Comparison of ENCODE assay signal across 23 mouse cellular contexts in genomic region chr5:105572876-105573275, GRCm38 (mm10). TPM values are rescaled to one million over a fixed set of nuclear protein-coding genes. Genes with fewer than 3 reads are reported as not detected.
DNase-seq lines count a peak whose midpoint lies in the region; ATAC-seq lines count a peak whose summit lies in the region.
"Had no signal": no experiment of that assay in that cellular context is flagged by ENCODE, and none has a peak within 500 bp of the region (broad histone marks: within the 10 kb centered on the region; RNA-seq: fewer than 3 reads in every experiment).

No protein-coding gene starts in this region.

- no peak for ATAC-seq in liver, embryonic 15.5 days (ENCODE audit: insufficient read depth)
- ATAC-seq in liver, embryonic 11.5 days (replicated peaks; ENCODE audit: low FRiP score): no peak
- ATAC-seq: forebrain, embryonic 14.5 days; hindbrain, embryonic 16.5 days; inflammation-experienced regulatory T-cells, adult 6 months had no signal

- H3K9ac ChIP-seq in liver, embryonic 15.5 days: no peak overlapping the region
- H3K9ac ChIP-seq in liver, embryonic 11.5 days (ENCODE audit: low read depth, low read length): no peak overlapping the region
- H3K9ac ChIP-seq: embryonic facial prominence, embryonic 12.5 days; hindbrain, embryonic 12.5 days had no signal

- no peaks in the 10 kb centered on the region for H3K9me3 ChIP-seq in liver, embryonic 15.5 days (replicated peaks)
- H3K9me3 ChIP-seq in liver, embryonic 11.5 days (ENCODE audit: control insufficient read depth, low read length): no peaks in the 10 kb centered on the region
- H3K9me3 ChIP-seq: embryonic facial prominence, embryonic 12.5 days; forebrain, embryonic 10.5 days; heart, embryonic 10.5 days; hindbrain, embryonic 12.5 days had no signal

- H3K4me3 ChIP-seq in liver, embryonic 15.5 days (replicated peaks): no peak overlapping the region
- H3K4me3 ChIP-seq in liver, embryonic 11.5 days (ENCODE audit: low read depth, low read length): no peak overlapping the region
- H3K4me3 ChIP-seq: embryonic facial prominence, embryonic 12.5 days; forebrain, embryonic 10.5 days; heart, embryonic 10.5 days; hindbrain, embryonic 12.5 days had no signal

- no peaks in the 10 kb centered on the region for H3K27me3 ChIP-seq in liver, embryonic 15.5 days
- no peaks in the 10 kb centered on the region for H3K27me3 ChIP-seq in liver, embryonic 11.5 days (replicated peaks; ENCODE audit: control insufficient read depth, insufficient read depth, low read length)
- H3K27me3 ChIP-seq: CH12.LX; embryonic facial prominence, embryonic 12.5 days; hindbrain, embryonic 12.5 days had no signal

- WGBS in liver, embryonic 15.5 days (ENCODE audit: insufficient replicate concordance): 85% methylated on average over 7 of the region's 7 CpGs
- 76% methylated on average over 7 of the region's 7 CpGs for WGBS in liver, embryonic 11.5 days

- no peaks in the 10 kb centered on the region; the same call in 1 of the 2 replicates for H3K36me3 ChIP-seq in liver, embryonic 15.5 days (replicated peaks)
- H3K36me3 ChIP-seq in liver, embryonic 11.5 days (ENCODE audit: control insufficient read depth, insufficient read depth, low read length): no peaks in the 10 kb centered on the region
- H3K36me3 ChIP-seq: embryonic facial prominence, embryonic 12.5 days; hindbrain, embryonic 12.5 days had no signal

- H3K4me1 ChIP-seq in liver, embryonic 15.5 days (replicated peaks): peaks cover 59% of the 10 kb centered on the region
- peaks cover 28% of the 10 kb centered on the region for H3K4me1 ChIP-seq in liver, embryonic 11.5 days (replicated peaks; ENCODE audit: control insufficient read depth, insufficient read depth, low read length)

- DNase-seq in gastrocnemius, adult 18-20 months (ENCODE audit: low spot score): peak; percentile 24
- no peak for DNase-seq in gastrocnemius, postnatal 10 days
- no peak for DNase-seq in liver, embryonic 11.5 days (ENCODE audit: low spot score)
- peak; percentile 70 for DNase-seq in NIH3T3 (ENCODE audit: low read depth)
- peak; percentile 48 for DNase-seq in skeletal muscle tissue, adult 2 months (ENCODE audit: low read depth, low spot score)
- no peak for DNase-seq in heart, adult 18-20 months
- DNase-seq: adrenal gland, adult 8-10 months; adrenal gland, postnatal 36 days; cerebellum, adult 2 months; cerebellum, postnatal 10 days; embryo, embryonic 11 days; gastrocnemius, postnatal 14 days; heart, postnatal 10 days; heart, postnatal 4 days had no signal

- H3K27ac ChIP-seq in liver, embryonic 15.5 days (replicated peaks): 0 out of 2 replicates have a peak overlapping the region, but pooled peaks have one; percentile 5
- no peak overlapping the region for H3K27ac ChIP-seq in liver, embryonic 11.5 days (ENCODE audit: low read depth, low read length)
- H3K27ac ChIP-seq: embryonic facial prominence, embryonic 12.5 days; forebrain, embryonic 10.5 days; heart, embryonic 10.5 days; hindbrain, embryonic 12.5 days had no signal

- no peak overlapping the region for H3K4me2 ChIP-seq in liver, embryonic 15.5 days
- no peak overlapping the region for H3K4me2 ChIP-seq in liver, embryonic 11.5 days
- H3K4me2 ChIP-seq: embryonic facial prominence, embryonic 12.5 days; hindbrain, embryonic 12.5 days had no signal

RNA-seq across cellular contexts. Expression of gene Lrrc8c, which starts 53.7 kb away (rescaled TPM):
- 10 to 100 TPM in 1 of 2 experiments, 1 to 10 TPM in 1; 9.3 to 10.6 TPM for total RNA-seq in gastrocnemius, adult 18-20 months (2021)
- total RNA-seq in gastrocnemius, postnatal 10 days (2021): 10 to 100 TPM; 14.4 to 14.6 TPM
- 15.2 and 15.5 TPM in 2 replicates for polyA plus RNA-seq in liver, embryonic 15.5 days (2015; fragmentation: Nextera tagmentation; extraction: Ambion mirVana)
- 30.4 and 33.8 TPM in 2 replicates for polyA plus RNA-seq in liver, embryonic 11.5 days (2014; fragmentation: Nextera tagmentation; extraction: Ambion mirVana)
- total RNA-seq in heart, adult 18-20 months (2021): 10 to 100 TPM; 26.7 to 29.9 TPM

Comparison
In these comparisons a context has a peak if more than half of its experiments do, and no peak if none do; other contexts are left out.
1. DNase-seq: peak in gastrocnemius, adult 18-20 months (single experiment), NIH3T3 (single experiment) and skeletal muscle tissue, adult 2 months (single experiment); none in gastrocnemius, postnatal 10 days (single experiment), liver, embryonic 11.5 days (single experiment) and heart, adult 18-20 months (0 of 2).